Mouse (Mus musculus) thymus, adult 2 months (tissue): ENCODE measurements around the gene St6galnac6. TPM values are rescaled to one million over a fixed set of nuclear protein-coding genes. Genes with fewer than 3 reads are reported as not detected.

Experiments used
- DNase-seq: peaks from one replicate; pipeline ENCODE4 v3.0.0; 2021
- H3K27ac ChIP-seq: fragments of 200-500 bp; 2 replicates; pipeline ENCODE4 v1.5.1; 2012; ENCODE audit warnings: low read length, control low read depth; ENCODE audit not compliant: control insufficient read depth, insufficient read depth
- H3K27me3 ChIP-seq: fragments of 200-500 bp; 2 replicates; pipeline ENCODE4 v1.6.1; 2012; ENCODE audit warnings: mild to moderate bottlenecking, low read length, moderate library complexity, mixed read lengths; ENCODE audit not compliant: control insufficient read depth, insufficient read depth
- H3K36me3 ChIP-seq: fragments of 200-500 bp; 2 replicates; pipeline ENCODE4 v1.6.1; 2012; ENCODE audit warnings: mild to moderate bottlenecking, low read length, moderate library complexity; ENCODE audit not compliant: control insufficient read depth, insufficient read depth
- H3K4me1 ChIP-seq: fragments of 200-500 bp; replicated peaks from 2 replicates; pipeline ENCODE4 v1.6.1; 2012; ENCODE audit warnings: low read length; ENCODE audit not compliant: control insufficient read depth, insufficient read depth
- H3K4me3 ChIP-seq: fragments of 200-500 bp; 2 replicates; pipeline ENCODE4 v1.5.1; 2012; ENCODE audit warnings: mild to moderate bottlenecking, low read length, control low read depth, moderate library complexity; ENCODE audit not compliant: control insufficient read depth, insufficient read depth
- CTCF ChIP-seq: fragments of 200-500 bp; IDR thresholded peaks from 2 replicates; pipeline ENCODE4 v1.5.1; 2012; ENCODE audit warnings: mild to moderate bottlenecking, control low read depth, low read length, moderate library complexity, borderline replicate concordance; ENCODE audit not compliant: control insufficient read depth, poor library complexity, insufficient read depth; ENCODE audit errors: extremely low read depth
- POLR2A ChIP-seq: fragments of 200-500 bp; IDR thresholded peaks from 2 replicates; pipeline ENCODE4 v1.6.1; 2012; ENCODE audit warnings: mild to moderate bottlenecking, low read length, control low read depth, moderate library complexity; ENCODE audit not compliant: control insufficient read depth, poor library complexity, insufficient read depth; ENCODE audit errors: extremely low read depth
- WGBS: fragments of 180-500 bp; shearing (Covaris S2); methylation state at CpG from one replicate; pipeline ENCODE4 v1.1.7; 2018; 5-methylcytosine and 5-hydroxymethylcytosine counted together
- polyA plus RNA-seq: library from polyadenylated mRNA; depleted of rRNA; stranded (reverse); fragments of >200 nt; gene quantifications from 2 replicates; pipeline ENCODE4 v1.2.3, GENCODE M21; 2012

The St6galnac6 gene
- polyA plus RNA-seq, 1 experiment: 25.9 TPM

GRCm38 (mm10) chr2:32654743-32655393, 55.4 kb downstream of the St6galnac6 start:
- Histone ChIP-seq H3K27ac (no peak overlapping the region), H3K4me1 (0 out of 2 replicates have a peak, but pooled peaks cover 9% of the 10 kb centered on the region), H3K36me3 (no peaks in the 10 kb centered on the region), H3K27me3 (no peaks in the 10 kb centered on the region), H3K4me3 (no peak overlapping the region)
- WGBS: 67% methylated on average over 14 of the region's 14 CpGs
- no peak for TF ChIP-seq POLR2A
- DNase-seq: no peak

- Histone ChIP-seq H3K27ac (no peak overlapping the region), H3K36me3 (no peaks in the 10 kb centered on the region), H3K4me1 (0 out of 2 replicates have a peak, but pooled peaks cover 9% of the 10 kb centered on the region), H3K4me3 (no peak overlapping the region), H3K27me3 (no peaks in the 10 kb centered on the region)
- TF ChIP-seq CTCF: no peak
- TF ChIP-seq POLR2A: no peak
- WGBS: 69% methylated on average over 3 of the region's 3 CpGs
- no peak for DNase-seq
Measured at GRCm38 (mm10) chr2:32655394-32655744, 55.9 kb downstream of the St6galnac6 start.

GRCm38 (mm10) chr2:32655826-32656225, 56.3 kb downstream of the St6galnac6 start:
- Histone ChIP-seq H3K4me1 (0 out of 2 replicates have a peak, but pooled peaks cover 9% of the 10 kb centered on the region), H3K27ac (no peak overlapping the region), H3K36me3 (no peaks in the 10 kb centered on the region), H3K4me3 (no peak overlapping the region), H3K27me3 (no peaks in the 10 kb centered on the region)
- WGBS: 82% methylated on average over 12 of the region's 12 CpGs
- TF ChIP-seq POLR2A (no peak), CTCF (no peak)
- no peak for DNase-seq

DNA sequence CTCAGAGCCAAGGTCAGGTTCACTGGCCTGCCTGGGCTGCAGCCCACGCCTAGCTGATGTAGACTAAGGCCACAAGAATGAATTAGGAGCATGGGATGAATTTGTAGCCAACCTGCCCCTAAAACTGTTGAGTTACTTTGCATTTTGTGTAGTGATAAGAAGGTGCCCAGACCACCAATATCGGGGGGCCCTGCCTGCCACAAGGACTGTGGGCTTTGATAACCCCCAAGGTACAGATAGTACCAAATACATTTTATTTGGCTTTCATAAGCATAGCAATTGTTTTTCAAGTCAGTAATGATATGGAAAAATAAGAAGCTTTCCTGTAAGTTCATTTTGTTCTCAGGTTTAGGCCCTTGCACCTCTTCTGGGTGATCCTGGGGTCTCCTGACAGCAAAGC, 59.4 kb downstream of the St6galnac6 start:
- 97% methylated on average over 2 of the region's 2 CpGs for WGBS
- H3K27me3 ChIP-seq: no peaks in the 10 kb centered on the region
- H3K4me3 ChIP-seq: no peak overlapping the region
- 0 out of 2 replicates have a peak, but pooled peaks cover 9% of the 10 kb centered on the region for H3K4me1 ChIP-seq
- no peak overlapping the region for H3K27ac ChIP-seq
- DNase-seq: no peak
- no peaks in the 10 kb centered on the region for H3K36me3 ChIP-seq
- TF ChIP-seq CTCF (no peak), POLR2A (no peak)

- no peaks in the 10 kb centered on the region for H3K4me1 ChIP-seq
- H3K27ac ChIP-seq: no peak overlapping the region
- no peaks in the 10 kb centered on the region for H3K36me3 ChIP-seq
- H3K4me3 ChIP-seq: no peak overlapping the region
- no peak for TF ChIP-seq CTCF
- no peak for TF ChIP-seq POLR2A
- 79% methylated on average over 7 of the region's 7 CpGs for WGBS
- no peaks in the 10 kb centered on the region for H3K27me3 ChIP-seq
- no peak for DNase-seq
Measured at GRCm38 (mm10) chr2:32661509-32662107, 62.1 kb downstream of the St6galnac6 start.

DNA sequence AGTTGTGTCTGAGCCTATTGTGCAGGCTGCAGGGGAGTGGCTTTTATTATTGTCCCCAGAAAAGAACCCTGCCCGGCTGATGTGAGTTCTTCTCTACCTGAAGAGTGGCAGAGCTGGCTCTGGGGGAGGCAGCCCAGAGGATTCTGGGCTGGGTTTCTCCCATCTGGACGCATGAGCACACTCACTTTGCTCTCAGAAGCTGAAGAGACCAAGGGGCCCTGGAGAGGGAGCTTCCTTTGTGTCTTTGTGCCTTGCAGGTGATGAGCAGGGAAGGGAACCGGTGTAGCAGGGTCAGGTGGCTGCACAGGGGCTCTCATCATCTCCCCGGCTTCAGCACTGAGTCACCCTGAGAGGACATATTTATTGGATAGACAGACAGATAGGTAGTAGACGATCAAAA, 62.8 kb downstream of the St6galnac6 start:
- Histone ChIP-seq H3K4me3 (no peak overlapping the region), H3K27me3 (no peaks in the 10 kb centered on the region), H3K27ac (no peak overlapping the region), H3K4me1 (no peaks in the 10 kb centered on the region), H3K36me3 (no peaks in the 10 kb centered on the region)
- 71% methylated on average over 5 of the region's 5 CpGs for WGBS
- TF ChIP-seq CTCF (no peak), POLR2A (no peak)
- DNase-seq: no peak

DNA sequence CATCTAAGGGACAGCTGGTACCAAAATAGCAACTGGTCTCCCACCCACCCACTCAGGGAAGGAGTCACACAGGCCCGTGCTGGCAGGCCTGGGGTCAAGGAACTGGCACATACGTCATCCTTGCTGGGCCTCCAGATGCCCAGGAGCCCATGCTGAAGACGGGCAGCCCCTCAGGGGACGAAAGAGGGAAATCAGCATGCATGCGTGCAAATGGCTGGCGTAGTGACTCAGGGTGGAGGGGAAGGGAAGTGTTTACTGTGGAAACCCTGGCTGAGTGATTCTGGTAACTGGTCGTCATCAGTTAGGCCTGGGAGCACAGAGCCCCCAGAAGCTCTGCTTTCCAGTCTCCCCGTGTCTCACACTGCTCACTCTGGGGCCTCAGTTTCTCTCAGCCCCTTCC, 65.8 kb downstream of the St6galnac6 start:
- Histone ChIP-seq H3K27ac (no peak overlapping the region), H3K4me1 (no peaks in the 10 kb centered on the region), H3K4me3 (no peak overlapping the region), H3K27me3 (no peaks in the 10 kb centered on the region), H3K36me3 (no peaks in the 10 kb centered on the region)
- DNase-seq: no peak
- no peak for TF ChIP-seq POLR2A
- no peak for TF ChIP-seq CTCF
- WGBS: 94% methylated on average over 8 of the region's 8 CpGs

DNA sequence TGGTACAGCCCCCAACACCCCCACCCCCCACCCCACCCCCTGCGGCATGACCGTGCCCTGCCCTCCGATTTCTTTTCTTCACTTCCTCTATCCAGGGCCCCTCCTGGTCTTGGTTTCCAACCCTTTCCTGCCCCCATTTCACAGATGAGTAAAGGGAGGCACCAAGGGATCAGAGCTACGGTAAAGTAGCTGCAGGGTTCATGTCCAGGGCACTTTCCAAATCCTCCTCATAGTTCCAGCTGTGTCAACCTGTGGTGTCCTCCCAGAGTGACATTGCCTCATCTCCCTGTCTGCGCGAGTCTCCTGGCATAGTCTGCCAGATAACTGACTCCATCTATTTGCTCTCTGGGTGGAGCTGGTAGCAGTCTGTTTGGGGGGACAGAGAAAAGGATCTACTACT, 66.3 kb downstream of the St6galnac6 start:
- H3K4me3 ChIP-seq: no peak overlapping the region
- no peak for DNase-seq
- no peaks in the 10 kb centered on the region for H3K27me3 ChIP-seq
- no peaks in the 10 kb centered on the region for H3K36me3 ChIP-seq
- no peak for TF ChIP-seq POLR2A
- TF ChIP-seq CTCF: no peak
- WGBS: 89% methylated on average over 6 of the region's 6 CpGs
- no peaks in the 10 kb centered on the region for H3K4me1 ChIP-seq
- H3K27ac ChIP-seq: no peak overlapping the region
